Mouse (Mus musculus) lung, postnatal 0 days (tissue): Measurements from ENCODE around the gene Clba1.

Experiments used
- CTCF ChIP-seq: IDR thresholded peaks from 2 replicates; pipeline ENCODE4 v1.5.1; 2016; ENCODE audit warnings: antibody characterized with exemption, mild to moderate bottlenecking
- EP300 ChIP-seq: IDR thresholded peaks from 2 replicates; pipeline ENCODE4 v1.6.1; 2016; ENCODE audit warnings: antibody characterized with exemption, mild to moderate bottlenecking, control low read depth

DNA sequence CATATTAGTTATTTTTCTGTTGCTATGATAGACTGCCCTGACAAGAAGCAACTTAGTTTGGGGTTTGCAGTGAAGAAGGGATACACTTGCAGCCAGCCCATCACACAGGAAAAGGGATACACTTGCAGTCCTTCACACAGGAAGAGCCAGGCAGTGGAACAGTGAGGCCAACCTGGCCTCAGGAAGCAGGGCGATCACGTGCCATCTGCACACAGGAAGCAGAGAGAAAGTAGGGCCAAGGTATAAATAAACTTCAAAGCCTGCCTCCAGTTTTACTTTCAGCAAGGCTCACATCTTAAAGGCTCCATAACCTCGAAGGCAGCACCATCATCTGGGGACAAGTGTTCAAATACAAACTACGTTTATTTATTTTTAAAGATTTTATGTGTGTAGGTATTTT is 14.5 kb downstream of the Clba1 start:
- TF ChIP-seq CTCF (no peak), EP300 (no peak)
